Mouse (Mus musculus): Measurements from ENCODE around the gene Samd10. TPM values are rescaled to one million over a fixed set of nuclear protein-coding genes. Genes with fewer than 3 reads are reported as not detected.
A peak's percentile ranks its signal among the peaks of the same experiment; 100 is the strongest.

Gene Samd10
- total RNA-seq, 2 experiments from 2014 or later = 14.3 to 16.4 TPM

DNA sequence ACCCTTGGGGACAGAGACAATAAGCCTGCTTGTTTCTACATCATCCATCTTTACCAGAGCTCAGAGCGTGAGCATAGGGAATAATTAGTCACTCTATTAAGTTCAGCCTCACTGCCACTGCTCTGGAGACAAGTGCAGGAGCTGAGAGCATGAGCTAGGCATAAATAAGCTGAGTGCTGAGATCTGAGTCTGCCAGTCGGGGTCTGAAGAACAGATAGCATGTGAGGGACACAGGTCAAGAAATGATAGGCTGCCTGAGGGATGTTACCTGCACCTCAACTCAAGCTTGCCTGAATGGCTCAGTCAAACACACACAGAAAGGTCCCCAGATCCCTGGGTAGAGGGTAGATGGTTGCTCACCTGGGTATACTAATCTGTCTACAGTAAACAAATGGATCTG is 21.9 kb downstream of the Samd10 start:
- peak in 1 of 2 experiments; percentile 3 for DNase-seq

- DNase-seq = peak in 1 of 2 experiments; percentile 1
Observed at GRCm38 (mm10) chr2:181576613-181577012, 22.4 kb downstream of the Samd10 start.

DNA sequence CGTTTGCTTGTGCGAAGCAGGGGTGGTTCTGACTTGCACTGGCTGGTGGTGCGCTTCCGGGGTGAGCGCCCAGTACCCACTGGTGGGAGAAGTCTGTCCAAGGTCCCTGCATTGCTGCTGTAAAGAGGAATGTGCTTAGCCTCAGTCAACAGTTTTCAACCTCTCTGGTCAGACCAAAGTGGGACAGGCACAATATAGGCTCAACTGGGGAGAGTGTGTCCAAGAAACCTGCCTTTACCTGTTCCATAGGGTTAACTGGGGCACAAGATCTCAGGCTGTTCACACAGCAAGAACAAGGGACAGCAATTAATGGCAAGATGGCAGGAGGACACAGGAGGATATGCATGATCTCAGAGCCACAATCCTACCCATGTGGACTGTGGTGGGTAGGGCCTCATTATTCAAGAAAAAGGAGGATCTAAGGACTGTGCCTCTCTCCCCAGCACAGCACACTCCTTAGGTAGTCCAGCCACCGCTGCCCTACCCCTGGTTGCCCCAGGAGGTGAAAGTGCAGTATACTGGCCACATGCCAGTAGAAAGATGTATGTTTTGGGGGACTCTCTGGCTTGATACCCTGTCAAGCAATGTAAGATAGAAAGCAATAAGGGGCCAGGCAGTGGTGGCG is 24.0 kb downstream of the Samd10 start:
- DNase-seq = peak in 1 of 2 experiments; percentile 1

DNA sequence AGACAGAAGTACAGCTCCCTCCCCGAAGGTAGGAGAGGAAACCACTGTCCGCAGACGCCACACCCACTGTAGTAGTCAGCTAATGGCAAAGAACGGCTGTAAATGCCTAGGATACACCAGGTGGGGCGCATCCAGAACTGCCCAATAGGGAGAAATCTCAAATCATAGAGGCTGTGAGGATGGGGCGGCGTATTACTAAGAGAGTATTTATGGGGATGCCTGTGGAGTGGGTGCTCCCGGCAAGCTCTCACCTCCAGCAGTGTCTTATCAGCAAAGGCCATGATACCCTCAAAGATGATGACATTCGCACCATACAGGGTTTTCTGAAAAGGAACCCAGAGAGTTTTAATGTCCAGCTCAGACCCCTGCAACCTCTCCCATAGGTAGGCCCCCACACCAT is 25.1 kb downstream of the Samd10 start:
- DNase-seq = no peak

DNA sequence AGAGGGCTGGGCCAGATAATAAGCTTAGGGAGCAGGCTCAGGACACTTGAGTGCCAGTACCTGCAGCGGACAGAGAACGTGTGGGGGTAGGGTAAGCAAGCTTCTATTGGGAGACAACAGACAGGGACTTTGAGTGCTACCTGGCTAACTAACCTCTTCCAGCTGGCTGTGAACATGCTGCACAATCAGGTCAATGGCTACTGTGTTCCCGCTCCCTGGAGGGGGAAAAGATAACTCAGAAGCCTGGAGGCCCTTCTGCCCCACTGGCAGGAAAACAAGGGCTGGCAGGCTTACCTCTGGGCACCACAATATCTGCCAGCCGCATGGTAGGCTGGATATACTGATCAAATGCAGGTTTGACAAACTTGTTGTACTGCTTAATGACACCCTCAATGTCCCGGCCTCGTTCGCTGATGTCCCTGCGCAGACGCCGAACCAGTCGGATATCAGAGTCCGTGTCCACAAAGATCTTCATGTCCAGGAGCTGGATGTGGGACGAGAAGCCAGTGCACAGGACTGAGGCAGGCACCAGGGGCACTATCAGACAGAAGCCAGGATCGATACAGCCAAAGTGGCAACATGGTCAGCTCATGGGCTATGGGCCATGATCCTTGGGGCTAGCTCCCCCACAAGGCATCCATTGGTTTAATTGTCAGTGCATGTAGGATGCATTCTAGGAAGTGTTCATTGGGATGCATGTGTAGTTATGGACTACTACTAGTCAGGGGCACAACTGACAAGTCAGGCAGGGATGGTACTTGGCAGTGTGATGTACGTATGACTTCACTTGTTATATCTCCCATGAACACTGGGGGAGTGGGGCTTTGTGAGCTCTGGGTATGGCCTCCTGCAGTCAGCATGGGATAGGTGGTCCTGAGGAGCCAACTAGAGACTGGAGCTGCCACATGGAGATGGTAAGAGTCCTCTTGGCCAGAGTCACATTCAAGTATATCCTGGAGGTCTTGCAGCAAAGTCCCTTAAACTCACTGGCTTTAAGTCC is 25.8 kb downstream of the Samd10 start:
- DNase-seq = peak in 1 of 2 experiments; percentile 0

DNA sequence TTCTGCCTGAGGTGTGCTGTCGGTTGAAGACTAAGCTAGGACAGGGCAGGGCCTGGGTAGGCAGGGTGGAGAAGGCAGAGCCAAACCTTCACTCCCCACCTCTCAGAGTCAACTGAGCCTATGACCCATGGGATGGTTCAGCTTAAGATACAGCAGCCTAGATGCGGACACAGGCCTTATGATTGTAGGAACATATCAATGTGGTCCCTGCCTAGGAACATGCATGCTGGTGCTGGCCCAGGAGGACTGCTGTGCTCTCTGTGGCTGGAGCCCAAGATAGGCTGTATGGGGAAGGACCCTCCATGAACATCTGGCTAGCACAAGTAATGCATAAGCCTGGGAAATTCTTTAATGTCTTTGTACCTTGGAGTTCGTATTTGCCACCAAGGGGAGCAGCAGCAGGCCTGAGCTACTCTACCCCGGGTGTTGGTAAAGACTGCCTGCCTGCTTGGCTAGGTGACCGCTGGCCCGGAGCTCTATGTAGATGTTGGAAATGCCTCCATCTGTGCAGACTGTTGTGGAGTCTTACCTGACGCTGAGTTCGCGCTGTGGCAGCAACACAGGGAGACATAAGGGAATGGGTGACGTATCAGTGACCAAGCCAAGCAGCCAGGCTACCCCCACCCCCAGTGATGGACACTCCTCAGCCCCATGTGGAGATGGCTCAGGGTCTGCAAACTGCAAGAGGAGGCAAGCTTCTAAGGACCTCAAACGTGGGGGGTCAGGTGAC is 26.9 kb downstream of the Samd10 start:
- DNase-seq = no peak

- no peak for DNase-seq
Observed at GRCm38 (mm10) chr2:181570921-181571595, 28.0 kb downstream of the Samd10 start.

DNA sequence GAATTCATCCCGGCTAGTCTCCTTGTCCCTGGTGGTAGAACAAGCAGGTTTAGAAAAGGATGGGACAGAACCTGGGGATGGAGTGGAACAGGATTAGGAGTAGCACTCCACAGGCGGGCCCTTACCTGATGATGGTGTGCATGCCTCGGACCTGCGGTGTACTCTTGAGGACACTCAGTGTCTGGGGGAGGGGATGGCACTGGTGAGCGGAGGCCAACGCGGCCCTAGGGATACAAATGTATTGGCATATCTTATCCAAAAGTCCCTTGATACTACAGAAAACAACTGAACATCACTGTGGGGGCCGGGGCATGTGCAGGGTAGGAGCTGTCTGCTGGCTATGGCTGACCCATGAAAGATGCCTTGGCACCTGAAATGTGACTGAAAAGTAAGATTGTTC is 28.6 kb downstream of the Samd10 start:
- no peak for DNase-seq

DNA sequence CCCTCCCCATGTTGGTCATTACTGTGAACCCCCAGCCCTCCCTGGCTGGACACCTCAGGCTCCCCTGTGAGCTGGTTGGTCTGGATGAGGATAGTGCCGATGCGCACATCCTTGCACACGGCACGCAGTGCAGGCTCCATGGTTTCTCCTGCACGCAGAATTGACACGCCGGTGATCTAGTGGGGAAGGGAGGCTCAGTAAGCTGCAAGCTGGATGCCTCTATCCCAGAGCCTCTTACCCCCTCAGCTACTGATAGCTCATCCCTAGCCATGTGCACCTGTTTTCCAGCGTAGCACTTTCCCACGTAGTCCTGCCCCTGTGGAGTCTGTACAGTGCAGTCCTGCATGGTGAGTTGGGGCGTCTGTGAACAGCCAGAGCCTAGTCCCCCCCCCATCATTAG is 29.2 kb downstream of the Samd10 start:
- DNase-seq = no peak

- DNase-seq = no peak
Observed at GRCm38 (mm10) chr2:181568272-181569008, 30.6 kb downstream of the Samd10 start.

DNA sequence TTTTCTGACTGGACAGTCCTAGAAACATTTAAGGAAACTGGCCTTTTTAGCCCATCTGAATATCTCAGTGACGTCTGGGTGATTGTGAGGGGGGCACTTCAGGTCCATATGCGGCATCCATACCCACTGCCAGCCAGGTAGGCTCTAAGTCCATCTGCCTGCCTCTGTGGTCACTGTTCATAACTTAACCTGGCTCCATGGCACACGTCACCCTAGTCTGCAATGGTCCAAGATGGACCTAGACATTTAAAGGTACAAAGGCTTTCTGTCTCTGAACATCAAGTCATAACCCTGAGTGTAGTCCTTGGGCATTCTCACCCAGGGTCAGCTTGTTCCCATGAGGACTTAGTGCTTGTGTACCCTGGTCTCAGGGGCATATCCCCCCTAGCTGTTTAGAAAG is 31.7 kb downstream of the Samd10 start:
- DNase-seq = no peak

GRCm38 (mm10) chr2:181553772-181554171 is 45.2 kb downstream of the Samd10 start:
- DNase-seq = no peak

DNA sequence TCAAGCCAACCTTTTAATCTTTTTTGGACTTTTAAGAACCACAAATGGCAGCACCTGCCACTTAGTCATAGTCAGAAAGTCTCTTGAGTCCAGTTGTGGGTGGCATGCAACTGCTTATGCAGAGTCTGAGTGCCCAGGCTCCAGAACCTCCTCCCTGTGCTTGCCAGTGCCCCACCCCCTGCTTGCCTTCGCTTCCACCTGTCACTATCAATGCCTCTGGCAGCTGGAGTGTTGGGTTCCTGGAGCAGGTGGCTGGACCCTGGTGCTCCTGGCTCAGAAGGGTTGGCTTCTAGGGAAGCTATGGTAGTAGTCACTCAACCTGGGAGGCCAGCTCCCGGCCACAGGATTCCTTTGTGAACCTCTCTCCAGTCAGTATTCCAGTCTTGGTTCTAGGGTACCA is 48.8 kb downstream of the Samd10 start:
- no peak for DNase-seq

DNA sequence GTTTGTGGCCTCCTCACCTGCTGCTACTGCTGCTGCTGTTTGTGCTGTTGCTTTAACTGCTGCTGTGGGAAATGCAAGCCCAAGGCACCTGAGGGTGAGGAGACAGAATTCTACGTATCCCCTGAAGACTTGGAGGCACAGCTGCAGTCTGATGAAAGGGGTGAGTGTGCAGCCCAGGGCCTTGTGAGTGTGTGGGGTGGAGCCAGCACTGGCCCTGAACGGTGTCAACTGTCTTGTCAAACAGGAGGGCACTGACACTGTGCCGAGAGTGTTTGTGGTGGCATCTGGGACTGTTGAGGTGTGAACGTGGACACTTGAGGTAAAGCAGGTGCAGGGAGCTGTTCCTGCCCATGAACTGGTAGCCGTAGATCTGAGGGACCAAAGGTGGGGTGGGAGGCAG is 50.3 kb downstream of the Samd10 start:
- no peak for DNase-seq

GRCm38 (mm10) chr2:181548227-181548626 is 50.8 kb downstream of the Samd10 start:
- no peak for DNase-seq

GRCm38 (mm10) chr2:181546142-181546541 is 52.9 kb downstream of the Samd10 start:
- no peak for DNase-seq

Small RNA genes within 50 kb of the gene (microRNA-seq; reads per million reads assigned to microRNA genes)
- 0 reads per million in 2 experiments for gene Mir7006

Other genes with a start within 250 kb of the Samd10 start
- gene Zgpat, start 234.3 kb downstream of the Samd10 start, total RNA-seq (2021) = 10 to 100 TPM; 77.5 to 83.5 TPM
- 10 to 100 TPM; 48.4 to 53.8 TPM for gene Arfrp1, start 233.8 kb downstream of the Samd10 start, total RNA-seq (2021)
- 10 to 100 TPM; 38.5 to 52.5 TPM for gene Lime1, start 219.1 kb downstream of the Samd10 start, total RNA-seq (2021)
- gene Zbtb46, start 139.8 kb downstream of the Samd10 start, total RNA-seq (2021) = 1 to 10 TPM; 5.8 to 6.2 TPM
- gene Abhd16b, start 106.0 kb downstream of the Samd10 start, total RNA-seq (2021) = not detected
- 10 to 100 TPM; 77.7 to 87.1 TPM for gene Tpd52l2, start 102.1 kb downstream of the Samd10 start, total RNA-seq (2021)
- 100 to 1,000 TPM; 252 to 275 TPM for gene Dnajc5, start 78.7 kb downstream of the Samd10 start, total RNA-seq (2021)
- 10 to 100 TPM; 59.6 to 60.7 TPM for gene Uckl1, start 14.3 kb downstream of the Samd10 start, total RNA-seq (2021)
- 10 to 100 TPM; 55.7 to 58.1 TPM for gene Prpf6, start 7.3 kb downstream of the Samd10 start, total RNA-seq (2021)
- 100 to 1,000 TPM in 1 of 2 experiments, 10 to 100 TPM in 1; 96.3 to 101 TPM for gene Zfp512b, start 6.4 kb downstream of the Samd10 start, total RNA-seq (2021)
- 1 to 10 TPM; 1.1 to 1.6 TPM for gene Gm29797, start 57.8 kb upstream of the Samd10 start, total RNA-seq (2021)
- 10 to 100 TPM in 1 of 2 experiments, 1 to 10 TPM in 1; 8.3 to 11.1 TPM for gene Sox18, start 72.4 kb upstream of the Samd10 start, total RNA-seq (2021)
- 10 to 100 TPM; 60.6 to 62.0 TPM for gene Tcea2, start 81.1 kb upstream of the Samd10 start, total RNA-seq (2021)
- 10 to 100 TPM; 44.0 to 44.1 TPM for gene Rgs19, start 94.8 kb upstream of the Samd10 start, total RNA-seq (2021)
- gene Lkaaear1, start 99.2 kb upstream of the Samd10 start, total RNA-seq (2021) = not detected
- 10 to 100 TPM; 47.7 to 56.7 TPM for gene Oprl1, start 115.8 kb upstream of the Samd10 start, total RNA-seq (2021)
- gene Myt1, start 164.1 kb upstream of the Samd10 start, total RNA-seq (2021) = 10 to 100 TPM; 26.3 to 27.8 TPM
- 10 to 100 TPM; 87.3 to 91.1 TPM for gene Pcmtd2, start 238.6 kb upstream of the Samd10 start, total RNA-seq (2021)

All from layer of hippocampus, postnatal 36 days (tissue).